Mouse (Mus musculus): ENCODE measurements around the gene Pdia2. TPM values are rescaled to one million over a fixed set of nuclear protein-coding genes. Genes with fewer than 3 reads are reported as not detected.

Gene Pdia2
- polyA plus RNA-seq, 1 experiment from 2014 or later: 0.25 TPM

DNA sequence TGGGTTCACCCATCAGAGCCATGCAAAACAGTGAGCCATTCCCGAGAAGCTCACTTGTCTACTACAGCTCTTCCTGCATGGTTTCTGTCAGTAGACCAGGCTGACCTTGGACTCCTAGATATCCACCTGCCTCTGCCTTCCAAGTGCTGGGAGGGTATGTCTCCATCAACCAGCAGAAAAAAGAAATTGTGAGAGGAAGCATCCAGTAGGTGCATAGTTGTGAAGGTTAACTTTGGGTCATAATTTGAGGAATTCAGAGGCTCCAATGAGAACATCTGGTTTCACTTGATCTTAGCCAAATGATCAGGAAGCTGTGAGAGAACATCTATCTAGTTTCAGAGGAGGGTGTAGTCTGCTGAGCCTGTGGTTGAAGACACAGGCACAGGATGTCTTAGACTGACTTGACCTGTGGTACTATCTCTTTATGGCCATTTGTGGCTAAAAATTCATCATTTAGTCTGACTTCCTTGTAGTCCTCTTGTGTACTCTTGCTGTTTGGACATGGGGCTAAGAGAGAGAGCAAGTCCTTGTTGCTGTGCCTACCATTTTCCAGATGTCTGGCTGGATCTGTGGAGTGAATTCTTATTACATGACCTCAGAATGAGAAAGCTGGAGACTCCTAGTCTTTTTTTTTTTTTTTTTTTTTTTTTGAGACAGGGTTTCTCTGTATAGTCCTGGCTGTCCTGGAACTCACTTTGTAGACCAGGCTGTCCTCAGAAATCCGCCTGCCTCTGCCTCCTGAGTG lies 46.8 kb downstream of the Pdia2 start:
- no peak overlapping the region for H3K4me2 ChIP-seq
- no peaks in the 10 kb centered on the region for H3K27me3 ChIP-seq
- H3K4me3 ChIP-seq: no peak overlapping the region
- no peaks in the 10 kb centered on the region for H3K4me1 ChIP-seq (replicated peaks)
- WGBS: 91% methylated on average over 2 of the region's 2 CpGs
- no peak overlapping the region for H3K9ac ChIP-seq
- no peaks in the 10 kb centered on the region for H3K9me3 ChIP-seq (replicated peaks)
- no peak for ATAC-seq (replicated peaks; ENCODE audit: insufficient number of reproducible peaks, insufficient read depth, low FRiP score, low read depth)
- H3K27ac ChIP-seq: no peak overlapping the region
- H3K36me3 ChIP-seq: peaks cover 41% of the 10 kb centered on the region

DNA sequence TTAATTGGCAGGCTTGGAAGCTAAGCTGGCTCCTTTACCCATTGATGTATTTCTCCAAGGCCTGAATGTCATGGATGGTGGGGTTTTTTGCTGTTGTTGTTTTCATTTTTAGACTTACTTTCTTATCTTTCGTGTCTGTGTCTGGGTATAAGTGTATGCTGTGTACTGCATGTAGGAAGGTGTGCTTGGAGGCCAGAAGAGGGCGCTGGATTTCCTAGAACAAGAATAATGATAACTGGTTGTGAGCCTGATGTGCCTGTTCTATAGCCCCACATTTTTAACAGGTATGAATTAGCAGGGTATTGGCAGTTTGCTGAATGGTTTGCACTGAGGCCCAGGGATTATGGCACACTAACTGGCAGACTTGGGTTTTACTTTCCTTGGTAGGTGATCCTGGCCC lies 49.8 kb downstream of the Pdia2 start:
- Histone ChIP-seq H3K9me3 (replicated peaks) (no peaks in the 10 kb centered on the region), H3K9ac (no peak overlapping the region), H3K4me2 (no peak overlapping the region), H3K4me1 (replicated peaks) (no peaks in the 10 kb centered on the region), H3K27ac (no peak overlapping the region), H3K27me3 (no peaks in the 10 kb centered on the region), H3K36me3 (peaks cover 46% of the 10 kb centered on the region), H3K4me3 (no peak overlapping the region)
- no peak for ATAC-seq (replicated peaks; ENCODE audit: insufficient number of reproducible peaks, insufficient read depth, low FRiP score, low read depth)
- 85% methylated on average over 2 of the region's 2 CpGs for WGBS

Other genes starting within 250 kb of the Pdia2 start
- gene A930017K11Rik, start 246.5 kb downstream of the Pdia2 start, polyA plus RNA-seq (2015; fragmentation: Nextera tagmentation; extraction: Ambion mirVana): 0.05 TPM in 1 of 2 replicates, not detected in the other
- 9.3 and 13.5 TPM in 2 replicates for gene Capn15, start 213.3 kb downstream of the Pdia2 start, polyA plus RNA-seq (2015; fragmentation: Nextera tagmentation; extraction: Ambion mirVana)
- 10.2 and 12.8 TPM in 2 replicates for gene Rab11fip3, start 129.5 kb downstream of the Pdia2 start, polyA plus RNA-seq (2015; fragmentation: Nextera tagmentation; extraction: Ambion mirVana)
- gene Decr2, start 108.8 kb downstream of the Pdia2 start, polyA plus RNA-seq (2015; fragmentation: Nextera tagmentation; extraction: Ambion mirVana): 36.0 and 36.9 TPM in 2 replicates
- gene Nme4, start 103.5 kb downstream of the Pdia2 start, polyA plus RNA-seq (2015; fragmentation: Nextera tagmentation; extraction: Ambion mirVana): 48.8 and 61.8 TPM in 2 replicates
- gene Tmem8, start 85.8 kb downstream of the Pdia2 start, polyA plus RNA-seq (2015; fragmentation: Nextera tagmentation; extraction: Ambion mirVana): 0.77 and 1.3 TPM in 2 replicates
- gene Mrpl28, start 75.6 kb downstream of the Pdia2 start, polyA plus RNA-seq (2015; fragmentation: Nextera tagmentation; extraction: Ambion mirVana): 195 and 202 TPM in 2 replicates
- 8.8 and 12.5 TPM in 2 replicates for gene Axin1, start 60.4 kb downstream of the Pdia2 start, polyA plus RNA-seq (2015; fragmentation: Nextera tagmentation; extraction: Ambion mirVana)
- 4.5 and 5.7 TPM in 2 replicates for gene Rgs11, start 3.9 kb upstream of the Pdia2 start, polyA plus RNA-seq (2015; fragmentation: Nextera tagmentation; extraction: Ambion mirVana)
- gene Arhgdig, start 8.7 kb upstream of the Pdia2 start, polyA plus RNA-seq (2015; fragmentation: Nextera tagmentation; extraction: Ambion mirVana): 3.7 and 6.0 TPM in 2 replicates
- 44.3 and 47.5 TPM in 2 replicates for gene Fam234a, start 45.2 kb upstream of the Pdia2 start, polyA plus RNA-seq (2015; fragmentation: Nextera tagmentation; extraction: Ambion mirVana)
- gene Luc7l, start 53.8 kb upstream of the Pdia2 start, polyA plus RNA-seq (2015; fragmentation: Nextera tagmentation; extraction: Ambion mirVana): 53.4 and 55.3 TPM in 2 replicates
- 2.5 and 2.7 TPM in 2 replicates for gene Neurl1b, start 215.7 kb upstream of the Pdia2 start, polyA plus RNA-seq (2015; fragmentation: Nextera tagmentation; extraction: Ambion mirVana)